Mouse (Mus musculus): ENCODE results near the gene Impdh1. TPM values are rescaled to one million over a fixed set of nuclear protein-coding genes. Genes with fewer than 3 reads are reported as not detected.
"Not testable (repeated sequence)": the region's sequence is repeated elsewhere in the genome, so short reads cannot be mapped to it uniquely, and the experiment has no call there.

Impdh1 gene
- polyA plus RNA-seq, 1 experiment from 2014 or later, result 48.4 TPM

DNA sequence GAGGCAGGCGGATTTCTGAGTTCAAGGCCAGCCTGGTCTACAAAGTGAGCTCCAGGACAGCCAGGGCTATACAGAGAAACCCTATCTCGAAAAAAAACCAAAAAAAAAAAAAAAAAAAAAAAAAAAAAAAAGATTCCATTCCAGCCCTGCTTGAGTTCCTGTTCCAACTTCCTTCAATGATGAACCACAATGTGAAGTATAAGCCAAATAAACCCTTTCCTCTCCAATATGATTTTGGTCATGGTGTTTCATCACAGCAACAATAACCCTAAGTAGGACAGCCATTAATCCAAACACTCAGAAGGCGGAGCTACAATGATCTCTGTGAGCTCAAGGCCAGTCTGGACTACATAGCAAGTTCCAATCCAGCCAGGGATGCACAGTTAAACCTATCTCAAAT, 1.6 kb upstream of the Impdh1 start:
- H3K4me3 ChIP-seq (ENCODE audit: low read length); H3K36me3 ChIP-seq (ENCODE audit: control insufficient read depth, insufficient read depth); H3K4me2 ChIP-seq (ENCODE audit: low read depth, low read length); H3K27ac ChIP-seq (ENCODE audit: low read length); H3K9ac ChIP-seq (ENCODE audit: low read length); H3K27me3 ChIP-seq (ENCODE audit: control insufficient read depth, insufficient read depth, low read length); H3K9me3 ChIP-seq (replicated peaks; ENCODE audit: control insufficient read depth, low read length); ATAC-seq (replicated peaks; ENCODE audit: extremely low read depth, insufficient read depth, low FRiP score): not testable (repeated sequence)
- H3K4me1 ChIP-seq (ENCODE audit: control insufficient read depth, insufficient read depth, low read length), result peaks cover 13% of the 10 kb centered on the region
- 84% methylated on average over 1 of the region's 3 CpGs for WGBS

GRCm38 (mm10) chr6:29215181-29215580, 983 bp downstream of the Impdh1 start:
- Histone ChIP-seq H3K36me3 (ENCODE audit: control insufficient read depth, insufficient read depth) (no peaks in the 10 kb centered on the region), H3K27me3 (ENCODE audit: control insufficient read depth, insufficient read depth, low read length) (no peaks in the 10 kb centered on the region), H3K27ac (ENCODE audit: low read length) (peak overlapping the region; percentile 41; the same call in 1 of the 2 replicates), H3K9me3 (replicated peaks; ENCODE audit: control insufficient read depth, low read length) (no peaks in the 10 kb centered on the region), H3K4me3 (ENCODE audit: low read length) (peak overlapping the region; percentile 78), H3K4me2 (ENCODE audit: low read depth, low read length) (peak overlapping the region; percentile 98), H3K4me1 (ENCODE audit: control insufficient read depth, insufficient read depth, low read length) (peaks cover 19% of the 10 kb centered on the region), H3K9ac (ENCODE audit: low read length) (peak overlapping the region; percentile 83)
- no peak for ATAC-seq (replicated peaks; ENCODE audit: extremely low read depth, insufficient read depth, low FRiP score)
- WGBS, result 22% methylated on average over 9 of the region's 9 CpGs

GRCm38 (mm10) chr6:29214776-29215175, 1.4 kb downstream of the Impdh1 start:
- Histone ChIP-seq H3K27me3 (ENCODE audit: control insufficient read depth, insufficient read depth, low read length) (no peaks in the 10 kb centered on the region), H3K27ac (ENCODE audit: low read length) (peak overlapping the region; percentile 27; the same call in 1 of the 2 replicates), H3K36me3 (ENCODE audit: control insufficient read depth, insufficient read depth) (no peaks in the 10 kb centered on the region), H3K4me2 (ENCODE audit: low read depth, low read length) (peak overlapping the region; percentile 98), H3K9me3 (replicated peaks; ENCODE audit: control insufficient read depth, low read length) (no peaks in the 10 kb centered on the region), H3K4me1 (ENCODE audit: control insufficient read depth, insufficient read depth, low read length) (peaks cover 19% of the 10 kb centered on the region), H3K9ac (ENCODE audit: low read length) (no peak overlapping the region), H3K4me3 (ENCODE audit: low read length) (peak overlapping the region; percentile 78)
- ATAC-seq (replicated peaks; ENCODE audit: extremely low read depth, insufficient read depth, low FRiP score), result no peak
- WGBS, result 43% methylated on average over 5 of the region's 5 CpGs

GRCm38 (mm10) chr6:29214245-29214644, 1.9 kb downstream of the Impdh1 start:
- Histone ChIP-seq H3K27me3 (ENCODE audit: control insufficient read depth, insufficient read depth, low read length) (no peaks in the 10 kb centered on the region), H3K4me2 (ENCODE audit: low read depth, low read length) (no peak overlapping the region), H3K4me3 (ENCODE audit: low read length) (no peak overlapping the region), H3K9ac (ENCODE audit: low read length) (no peak overlapping the region), H3K9me3 (replicated peaks; ENCODE audit: control insufficient read depth, low read length) (no peaks in the 10 kb centered on the region), H3K27ac (ENCODE audit: low read length) (no peak overlapping the region), H3K36me3 (ENCODE audit: control insufficient read depth, insufficient read depth) (no peaks in the 10 kb centered on the region), H3K4me1 (ENCODE audit: control insufficient read depth, insufficient read depth, low read length) (peaks cover 19% of the 10 kb centered on the region)
- 31% methylated on average over 1 of the region's 1 CpGs for WGBS
- ATAC-seq (replicated peaks; ENCODE audit: extremely low read depth, insufficient read depth, low FRiP score), result no peak

- peaks cover 19% of the 10 kb centered on the region for H3K4me1 ChIP-seq (ENCODE audit: control insufficient read depth, insufficient read depth, low read length)
- H3K9ac ChIP-seq (ENCODE audit: low read length), result no peak overlapping the region
- no peaks in the 10 kb centered on the region for H3K27me3 ChIP-seq (ENCODE audit: control insufficient read depth, insufficient read depth, low read length)
- no peak for ATAC-seq (replicated peaks; ENCODE audit: extremely low read depth, insufficient read depth, low FRiP score)
- no peak overlapping the region for H3K4me3 ChIP-seq (ENCODE audit: low read length)
- WGBS, result 55% methylated on average over 5 of the region's 5 CpGs
- H3K36me3 ChIP-seq (ENCODE audit: control insufficient read depth, insufficient read depth), result no peaks in the 10 kb centered on the region
- H3K27ac ChIP-seq (ENCODE audit: low read length), result no peak overlapping the region
- no peak overlapping the region for H3K4me2 ChIP-seq (ENCODE audit: low read depth, low read length)
- H3K9me3 ChIP-seq (replicated peaks; ENCODE audit: control insufficient read depth, low read length), result no peaks in the 10 kb centered on the region
Measured at GRCm38 (mm10) chr6:29213436-29213835, 2.7 kb downstream of the Impdh1 start.

GRCm38 (mm10) chr6:29211806-29212492, 4.2 kb downstream of the Impdh1 start:
- Histone ChIP-seq H3K4me3 (ENCODE audit: low read length) (peak overlapping the region; percentile 74), H3K27me3 (ENCODE audit: control insufficient read depth, insufficient read depth, low read length) (no peaks in the 10 kb centered on the region)
- WGBS, result under 1% methylated on average over 64 of the region's 66 CpGs

GRCm38 (mm10) chr6:29211146-29211545, 5.0 kb downstream of the Impdh1 start:
- Histone ChIP-seq H3K9me3 (replicated peaks; ENCODE audit: control insufficient read depth, low read length) (no peaks in the 10 kb centered on the region), H3K36me3 (ENCODE audit: control insufficient read depth, insufficient read depth) (peaks cover 3% of the 10 kb centered on the region)
- 15% methylated on average over 7 of the region's 7 CpGs for WGBS

More at GRCm38 (mm10) chr6:29211806-29212492, 4.2 kb downstream of the Impdh1 start:
- peak overlapping the region; percentile 82 for H3K4me2 ChIP-seq (ENCODE audit: low read depth, low read length)
- ATAC-seq (replicated peaks; ENCODE audit: extremely low read depth, insufficient read depth, low FRiP score), result peak; percentile 78
- H3K9me3 ChIP-seq (replicated peaks; ENCODE audit: control insufficient read depth, low read length), result no peaks in the 10 kb centered on the region
- H3K36me3 ChIP-seq (ENCODE audit: control insufficient read depth, insufficient read depth), result no peaks in the 10 kb centered on the region
- H3K27ac ChIP-seq (ENCODE audit: low read length), result peak overlapping the region; percentile 60
- H3K9ac ChIP-seq (ENCODE audit: low read length), result peak overlapping the region; percentile 86
- H3K4me1 ChIP-seq (ENCODE audit: control insufficient read depth, insufficient read depth, low read length), result peaks cover 19% of the 10 kb centered on the region

GRCm38 (mm10) chr6:29210231-29210936, 5.8 kb downstream of the Impdh1 start:
- Histone ChIP-seq H3K4me2 (ENCODE audit: low read depth, low read length) (no peak overlapping the region), H3K27ac (ENCODE audit: low read length) (no peak overlapping the region), H3K27me3 (ENCODE audit: control insufficient read depth, insufficient read depth, low read length) (no peaks in the 10 kb centered on the region), H3K9me3 (replicated peaks; ENCODE audit: control insufficient read depth, low read length) (no peaks in the 10 kb centered on the region), H3K4me1 (ENCODE audit: control insufficient read depth, insufficient read depth, low read length) (peaks cover 16% of the 10 kb centered on the region), H3K4me3 (ENCODE audit: low read length) (no peak overlapping the region), H3K9ac (ENCODE audit: low read length) (no peak overlapping the region), H3K36me3 (ENCODE audit: control insufficient read depth, insufficient read depth) (peaks cover 7% of the 10 kb centered on the region)
- WGBS, result 77% methylated on average over 9 of the region's 9 CpGs
- ATAC-seq (replicated peaks; ENCODE audit: extremely low read depth, insufficient read depth, low FRiP score), result no peak

More at GRCm38 (mm10) chr6:29211146-29211545, 5.0 kb downstream of the Impdh1 start:
- Histone ChIP-seq H3K4me3 (ENCODE audit: low read length) (peak overlapping the region; percentile 74), H3K4me2 (ENCODE audit: low read depth, low read length) (peak overlapping the region; percentile 82), H3K27ac (ENCODE audit: low read length) (no peak overlapping the region), H3K27me3 (ENCODE audit: control insufficient read depth, insufficient read depth, low read length) (no peaks in the 10 kb centered on the region), H3K9ac (ENCODE audit: low read length) (peak overlapping the region; percentile 86), H3K4me1 (ENCODE audit: control insufficient read depth, insufficient read depth, low read length) (peaks cover 16% of the 10 kb centered on the region)
- ATAC-seq (replicated peaks; ENCODE audit: extremely low read depth, insufficient read depth, low FRiP score), result no peak

- H3K27me3 ChIP-seq (ENCODE audit: control insufficient read depth, insufficient read depth, low read length), result no peaks in the 10 kb centered on the region
- peaks cover 10% of the 10 kb centered on the region for H3K4me1 ChIP-seq (ENCODE audit: control insufficient read depth, insufficient read depth, low read length)
- H3K9ac ChIP-seq (ENCODE audit: low read length), result no peak overlapping the region
- WGBS, result 68% methylated on average over 5 of the region's 5 CpGs
- peaks cover 17% of the 10 kb centered on the region for H3K36me3 ChIP-seq (ENCODE audit: control insufficient read depth, insufficient read depth)
- H3K9me3 ChIP-seq (replicated peaks; ENCODE audit: control insufficient read depth, low read length), result no peaks in the 10 kb centered on the region
- no peak overlapping the region for H3K27ac ChIP-seq (ENCODE audit: low read length)
- no peak for ATAC-seq (replicated peaks; ENCODE audit: extremely low read depth, insufficient read depth, low FRiP score)
- H3K4me3 ChIP-seq (ENCODE audit: low read length), result no peak overlapping the region
- H3K4me2 ChIP-seq (ENCODE audit: low read depth, low read length), result no peak overlapping the region
Measured at GRCm38 (mm10) chr6:29208178-29208577, 8.0 kb downstream of the Impdh1 start.

Measured in heart, embryonic 16.5 days (tissue).